Mouse (Mus musculus) embryonic facial prominence, embryonic 15.5 days (tissue): Measurements from ENCODE around the gene 1700125H20Rik. TPM values are rescaled to one million over a fixed set of nuclear protein-coding genes. Genes with fewer than 3 reads are reported as not detected.

Experiments
- ATAC-seq: fragments of 200-750 bp; cut with Nextera tagmentation; 2 replicates; pipeline ENCODE4 v1.8.0; 2017; ENCODE audit warnings: low read depth, moderate TSS enrichment; ENCODE audit not compliant: insufficient number of reproducible peaks, low FRiP score, low TSS enrichment
- H3K27ac ChIP-seq: fragments of 300-500 bp; sonication (generic); replicated peaks from 2 replicates; pipeline ENCODE4 v1.5.1; 2015; ENCODE audit warnings: mild to moderate bottlenecking, inconsistent platforms
- H3K27me3 ChIP-seq: fragments of 300-500 bp; sonication (generic); 2 replicates; pipeline ENCODE4 v1.6.1; 2015; ENCODE audit warnings: inconsistent platforms
- H3K36me3 ChIP-seq: fragments of 300-500 bp; sonication (generic); 2 replicates; pipeline ENCODE4 v1.6.1; 2015; ENCODE audit warnings: mild to moderate bottlenecking, inconsistent platforms
- H3K4me1 ChIP-seq: fragments of 300-500 bp; sonication (generic); 2 replicates; pipeline ENCODE4 v1.6.1; 2015; ENCODE audit warnings: inconsistent platforms
- H3K4me2 ChIP-seq: fragments of 300-500 bp; sonication (generic); replicated peaks from 2 replicates; pipeline ENCODE4 v1.6.1; 2015; ENCODE audit warnings: mild to moderate bottlenecking, inconsistent platforms
- H3K4me3 ChIP-seq: fragments of 300-500 bp; sonication (generic); replicated peaks from 2 replicates; pipeline ENCODE4 v1.5.1; 2015; ENCODE audit warnings: mild to moderate bottlenecking, inconsistent platforms
- H3K9ac ChIP-seq: fragments of 300-500 bp; sonication (generic); 2 replicates; pipeline ENCODE4 v1.6.1; 2015; ENCODE audit warnings: inconsistent platforms
- H3K9me3 ChIP-seq: fragments of 300-500 bp; sonication (generic); replicated peaks from 2 replicates; pipeline ENCODE4 v1.6.1; 2016; ENCODE audit warnings: inconsistent platforms
- whole genome bisulfite sequencing: fragments of 180-500 bp; shearing (Covaris S2); methylation state at CpG from one replicate; pipeline ENCODE4 v1.1.7; 2015; 5-methylcytosine and 5-hydroxymethylcytosine counted together
- polyA plus RNA-seq: library from polyadenylated mRNA; unstranded; fragments of >200 nt; fragmentation: Nextera tagmentation; extraction: Ambion mirVana; gene quantifications from 2 replicates; pipeline ENCODE4 v1.2.1, GENCODE M21; 2015

1700125H20Rik gene
- polyA plus RNA-seq, 1 experiment from 2014 or later, result 0.25 TPM

DNA sequence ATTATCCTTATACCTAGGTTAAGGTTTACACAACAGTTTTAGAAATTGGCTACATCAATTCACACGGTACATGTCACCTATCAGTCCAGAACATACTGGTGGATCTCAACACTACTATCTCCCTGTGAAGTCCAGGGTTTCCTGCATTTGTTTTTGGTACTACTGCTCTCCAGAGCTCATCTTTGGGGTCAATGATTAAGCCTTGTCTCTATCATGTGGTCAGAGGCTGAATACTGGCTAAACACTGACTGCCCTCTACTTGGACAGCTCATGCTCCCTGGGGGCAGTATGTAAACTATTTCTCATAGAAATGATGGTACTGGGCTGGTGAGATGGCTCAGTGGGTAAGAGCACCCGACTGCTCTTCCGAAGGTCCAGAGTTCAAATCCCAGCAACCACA, 53.0 kb downstream of the 1700125H20Rik start:
- H3K4me2 ChIP-seq, result no peak overlapping the region
- no peaks in the 10 kb centered on the region for H3K9me3 ChIP-seq
- no peak overlapping the region for H3K9ac ChIP-seq
- 95% methylated on average over 3 of the region's 3 CpGs for WGBS
- no peak for ATAC-seq
- H3K36me3 ChIP-seq, result peaks cover 18% of the 10 kb centered on the region
- H3K4me3 ChIP-seq, result no peak overlapping the region
- no peaks in the 10 kb centered on the region for H3K4me1 ChIP-seq
- H3K27ac ChIP-seq, result no peak overlapping the region
- no peaks in the 10 kb centered on the region for H3K27me3 ChIP-seq

Other genes starting within 250 kb of the 1700125H20Rik start
- 0.57 and 0.58 TPM in 2 replicates for gene Car4, start 212.6 kb upstream of the 1700125H20Rik start, polyA plus RNA-seq
- gene Usp32, start 30.2 kb upstream of the 1700125H20Rik start, polyA plus RNA-seq, result 3.6 and 4.1 TPM in 2 replicates
- gene Appbp2, start 64.7 kb downstream of the 1700125H20Rik start, polyA plus RNA-seq, result 38.0 and 38.7 TPM in 2 replicates
- gene Ppm1d, start 140.8 kb downstream of the 1700125H20Rik start, polyA plus RNA-seq, result 17.0 and 17.1 TPM in 2 replicates
- gene Bcas3, start 182.8 kb downstream of the 1700125H20Rik start, polyA plus RNA-seq, result 27.0 and 32.7 TPM in 2 replicates